Mouse (Mus musculus): ENCODE measurements around the gene Krt8. TPM values are rescaled to one million over a fixed set of nuclear protein-coding genes. Genes with fewer than 3 reads are reported as not detected.
"Not testable (repeated sequence)": the region's sequence is repeated elsewhere in the genome, so short reads cannot be mapped to it uniquely, and the experiment has no call there.

Krt8 gene
- total RNA-seq, 2 experiments from 2014 or later: 12.1 to 24.2 TPM

DNA sequence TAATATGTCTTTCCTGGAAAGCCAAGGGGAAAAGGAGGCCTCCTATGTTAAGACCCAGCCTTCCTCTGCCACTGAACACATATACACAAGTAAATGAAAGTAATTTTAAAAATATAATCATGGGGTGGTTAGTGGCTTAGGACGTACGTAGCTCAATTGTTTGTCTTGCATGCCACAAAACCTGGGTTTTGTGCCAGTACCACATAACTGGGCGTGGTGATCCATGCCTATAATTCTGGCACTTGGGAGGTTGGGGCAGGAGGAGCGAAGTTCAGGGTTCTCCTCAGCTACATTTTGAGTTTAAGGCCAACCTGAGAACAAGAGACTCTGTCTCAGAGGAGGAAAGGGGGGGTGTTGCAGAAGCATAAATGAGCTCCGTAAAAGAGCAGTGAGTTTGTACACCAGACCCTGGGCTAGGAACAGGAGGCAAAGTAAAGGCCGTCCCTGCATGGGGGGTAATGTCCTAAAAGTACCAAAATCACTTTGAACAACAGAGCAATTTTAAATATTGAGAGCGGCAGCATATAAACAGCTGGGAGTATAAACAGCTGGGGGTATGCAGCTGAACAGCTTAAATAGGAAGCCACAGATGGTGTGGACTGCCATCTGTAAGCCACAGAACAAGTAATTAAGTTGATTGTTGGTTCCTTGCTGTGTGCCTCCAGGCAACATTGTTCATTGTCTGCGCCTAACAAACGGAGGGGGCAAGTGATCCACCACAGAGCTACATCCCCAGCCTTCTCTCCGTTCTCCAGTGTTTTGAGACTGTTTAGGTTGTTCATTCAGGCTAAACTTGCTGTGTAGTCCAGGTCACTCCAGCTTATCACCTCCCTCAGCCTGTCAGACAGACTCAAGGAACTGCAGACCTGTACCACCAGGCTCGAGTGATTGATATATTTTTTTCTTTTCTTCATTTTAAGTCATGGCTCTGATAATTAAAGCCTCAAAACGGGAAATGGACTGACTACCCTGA is 3.1 kb upstream of the Krt8 start:
- DNase-seq: no peak

- DNase-seq: no peak
These were observed 2.0 kb upstream of the Krt8 start for GRCm38 (mm10) chr15:102006317-102006716.

DNA sequence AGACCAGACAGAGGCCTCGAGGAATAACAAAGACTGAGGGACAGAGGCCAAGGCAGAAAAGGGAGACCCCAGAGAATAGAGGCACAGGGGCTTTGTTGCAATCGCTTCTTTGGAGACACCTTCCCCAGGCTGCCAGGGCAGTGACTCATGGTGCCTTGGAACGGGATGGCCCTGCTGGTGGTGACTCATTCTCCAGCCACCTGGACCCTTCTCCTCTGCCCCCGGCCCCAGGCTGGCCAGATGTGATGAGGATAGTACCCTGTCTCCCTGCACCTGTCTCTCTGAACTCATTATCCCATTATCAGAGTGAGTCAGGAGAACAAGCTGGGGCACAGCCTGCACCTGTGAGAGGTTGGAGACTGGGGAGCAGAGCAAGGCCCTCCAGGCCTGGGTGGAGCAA is 1.0 kb upstream of the Krt8 start:
- peak; percentile 43 for DNase-seq

- no peak for DNase-seq
These were observed 766 bp downstream of the Krt8 start for GRCm38 (mm10) chr15:102003516-102003915.

DNA sequence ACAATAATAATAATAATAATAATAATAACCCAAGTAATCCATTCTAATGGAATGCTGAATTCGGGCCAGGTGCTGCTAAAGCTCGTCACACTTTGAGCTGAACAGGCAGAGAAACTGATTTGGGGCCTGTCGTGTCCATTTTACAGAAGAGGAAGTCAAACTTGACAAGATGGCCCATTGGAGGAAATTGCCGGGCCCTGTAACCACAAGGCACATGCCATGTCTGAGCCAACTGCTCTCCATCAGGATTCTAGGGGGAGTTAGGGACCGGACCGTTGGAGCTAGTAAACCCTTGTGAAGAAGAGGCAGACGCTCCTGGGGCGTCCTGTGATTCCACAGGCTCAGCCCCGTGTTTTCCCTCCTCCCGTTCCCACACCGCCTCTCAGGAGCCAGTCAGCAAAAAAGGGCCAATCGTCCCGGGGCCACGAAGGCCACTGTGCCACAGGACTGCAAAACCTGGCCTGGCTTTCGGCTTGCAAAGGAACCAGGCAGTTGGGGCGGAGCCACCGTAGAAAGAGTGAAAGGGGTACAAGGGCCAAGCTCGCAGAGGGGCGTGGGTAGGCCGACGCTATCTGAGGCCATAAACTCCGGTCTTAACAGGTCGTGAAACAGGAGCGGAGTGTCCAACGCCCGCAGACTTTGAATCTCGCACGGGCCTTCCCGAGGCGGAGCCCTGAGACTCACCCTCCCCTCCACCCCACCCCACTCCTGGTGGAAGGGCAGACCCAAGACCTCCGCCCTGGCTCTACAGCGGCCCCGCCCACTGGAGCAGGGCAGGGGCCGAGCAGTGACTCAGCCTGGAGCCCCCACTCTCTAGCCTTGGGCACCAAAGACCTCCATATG is 1.4 kb downstream of the Krt8 start:
- DNase-seq: peak; percentile 78

- DNase-seq: no peak
These were observed 4.5 kb downstream of the Krt8 start for GRCm38 (mm10) chr15:101999676-102000335.

DNA sequence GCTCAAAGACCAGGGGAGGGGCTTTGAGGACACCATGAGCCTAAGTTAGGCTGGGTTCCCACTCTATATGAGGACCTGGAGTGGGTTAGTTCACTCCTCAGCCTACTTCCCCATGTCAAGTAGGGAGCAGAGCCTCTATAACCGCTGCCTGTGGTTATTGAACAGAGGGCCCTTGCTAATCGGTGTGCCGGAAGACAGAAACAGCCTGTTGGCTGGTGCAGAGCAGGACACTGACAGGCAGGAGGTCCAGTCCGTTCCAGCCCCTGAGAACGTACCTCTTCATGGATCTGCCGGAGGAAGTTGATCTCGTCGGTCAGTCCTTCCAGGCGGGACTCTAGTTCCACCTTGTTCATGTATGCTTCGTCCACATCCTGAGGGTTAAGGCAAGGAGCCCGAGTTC is 5.1 kb downstream of the Krt8 start:
- no peak for DNase-seq

- DNase-seq: not testable (repeated sequence)
These were observed 7.7 kb downstream of the Krt8 start for GRCm38 (mm10) chr15:101996450-101997078.

- DNase-seq: no peak
These were observed 8.6 kb downstream of the Krt8 start for GRCm38 (mm10) chr15:101995484-101996236.

GRCm38 (mm10) chr15:101994365-101994764 is 9.9 kb downstream of the Krt8 start:
- no peak for DNase-seq

- DNase-seq: no peak
These were observed 13.3 kb downstream of the Krt8 start for GRCm38 (mm10) chr15:101990946-101991345.

- no peak for DNase-seq
These were observed 15.6 kb downstream of the Krt8 start for GRCm38 (mm10) chr15:101988714-101989113.

- DNase-seq: peak; percentile 89
These were observed 16.2 kb downstream of the Krt8 start for GRCm38 (mm10) chr15:101988119-101988518.

GRCm38 (mm10) chr15:101984746-101985145 is 19.5 kb downstream of the Krt8 start:
- DNase-seq: no peak

GRCm38 (mm10) chr15:101983949-101984601 is 20.2 kb downstream of the Krt8 start:
- DNase-seq: peak; percentile 93

GRCm38 (mm10) chr15:101983315-101983948 is 20.9 kb downstream of the Krt8 start:
- DNase-seq: no peak

- peak; percentile 19 for DNase-seq
These were observed 23.4 kb downstream of the Krt8 start for GRCm38 (mm10) chr15:101980849-101981248.

GRCm38 (mm10) chr15:101977043-101977726 is 27.1 kb downstream of the Krt8 start:
- DNase-seq: peak; percentile 98

- peak; percentile 57 for DNase-seq
These were observed 27.6 kb downstream of the Krt8 start for GRCm38 (mm10) chr15:101976641-101977040.

Measured in adrenal gland, postnatal 10 days (tissue).